Mouse (Mus musculus) midbrain, embryonic 12.5 days (tissue): ENCODE data around the gene Sec24d. TPM values are rescaled to one million over a fixed set of nuclear protein-coding genes. Genes with fewer than 3 reads are reported as not detected.
"Not testable (repeated sequence)": the region's sequence is repeated elsewhere in the genome, so short reads cannot be mapped to it uniquely, and the experiment has no call there.

Experiments used
- ATAC-seq: fragments of 200-750 bp; cut with Nextera tagmentation; 2 replicates; pipeline ENCODE4 v1.8.0; 2017; ENCODE audit warnings: low read depth, moderate TSS enrichment, moderate library complexity; ENCODE audit not compliant: low FRiP score
- H3K27ac ChIP-seq: fragments of 300-500 bp; sonication (generic); replicated peaks from 2 replicates; pipeline ENCODE4 v1.5.1; 2016; ENCODE audit warnings: mild to moderate bottlenecking
- H3K27me3 ChIP-seq: fragments of 300-500 bp; sonication (generic); 2 replicates; pipeline ENCODE4 v1.6.1; 2016; ENCODE audit warnings: mild to moderate bottlenecking
- H3K36me3 ChIP-seq: fragments of 300-500 bp; sonication (generic); 2 replicates; pipeline ENCODE4 v1.6.1; 2016
- H3K4me1 ChIP-seq: fragments of 300-500 bp; sonication (generic); 2 replicates; pipeline ENCODE4 v1.6.1; 2016
- H3K4me2 ChIP-seq: fragments of 300-500 bp; sonication (generic); replicated peaks from 2 replicates; pipeline ENCODE4 v1.6.1; 2016; ENCODE audit warnings: mild to moderate bottlenecking, moderate library complexity
- H3K4me3 ChIP-seq: fragments of 300-500 bp; sonication (generic); 2 replicates; pipeline ENCODE4 v1.5.1; 2016; ENCODE audit warnings: mild to moderate bottlenecking
- H3K9ac ChIP-seq: fragments of 300-500 bp; sonication (generic); replicated peaks from 2 replicates; pipeline ENCODE4 v1.6.1; 2016; ENCODE audit warnings: mild to moderate bottlenecking, moderate library complexity
- H3K9me3 ChIP-seq: fragments of 300-500 bp; sonication (generic); 2 replicates; pipeline ENCODE4 v1.6.1; 2016; ENCODE audit warnings: mild to moderate bottlenecking
- WGBS: fragments of 180-500 bp; shearing (Covaris S2); methylation state at CpG from one replicate; pipeline ENCODE4 v1.1.7; 2016; 5-methylcytosine and 5-hydroxymethylcytosine counted together
- polyA plus RNA-seq: library from polyadenylated mRNA; unstranded; fragments of >200 nt; fragmentation: Nextera tagmentation; extraction: Ambion mirVana; gene quantifications from 2 replicates; pipeline ENCODE4 v1.2.1, GENCODE M21; 2016

Gene Sec24d
- polyA plus RNA-seq, 1 experiment from 2014 or later, result 23.4 TPM

DNA sequence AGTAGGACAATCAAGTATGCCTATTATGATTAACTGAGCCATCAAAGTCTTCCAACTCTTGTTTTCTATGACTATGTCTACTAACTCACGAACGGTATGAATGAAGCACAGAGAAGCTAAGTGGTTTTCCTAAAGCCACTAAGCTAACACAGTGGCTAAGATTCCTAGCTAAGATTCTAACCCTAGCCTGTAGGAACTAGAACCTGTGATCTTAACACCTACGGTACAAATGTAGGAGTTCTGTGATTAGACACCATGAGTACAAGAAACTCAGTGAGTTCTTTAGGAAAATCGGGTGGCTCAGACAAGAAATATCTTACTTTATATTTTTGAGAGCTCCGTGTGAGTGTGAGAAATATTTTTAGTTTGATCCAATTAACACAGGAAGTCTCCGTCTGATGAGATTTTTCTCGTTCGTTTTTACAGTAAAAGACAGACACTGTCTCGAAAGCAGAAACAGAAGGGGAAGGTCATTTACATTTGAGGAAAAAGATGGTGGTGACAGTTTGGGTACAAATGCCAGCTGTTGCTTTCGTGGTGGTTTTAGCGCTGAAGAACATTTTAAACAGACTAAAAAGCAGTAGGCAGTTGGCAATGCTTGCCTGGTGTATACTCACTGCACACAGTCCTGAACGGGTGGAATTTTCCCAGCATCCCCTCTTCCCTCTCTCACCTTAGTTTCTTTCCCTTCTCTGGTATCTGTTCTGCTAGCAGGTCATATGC, 81.0 kb downstream of the Sec24d start:
- Histone ChIP-seq H3K4me3 (no peak overlapping the region), H3K36me3 (no peaks in the 10 kb centered on the region), H3K4me1 (no peaks in the 10 kb centered on the region), H3K4me2 (no peak overlapping the region), H3K27me3 (0 out of 2 replicates have a peak, but pooled peaks cover 3% of the 10 kb centered on the region), H3K9me3 (no peaks in the 10 kb centered on the region), H3K27ac (no peak overlapping the region), H3K9ac (no peak overlapping the region)
- no peak for ATAC-seq
- WGBS, result 93% methylated on average over 12 of the region's 12 CpGs

DNA sequence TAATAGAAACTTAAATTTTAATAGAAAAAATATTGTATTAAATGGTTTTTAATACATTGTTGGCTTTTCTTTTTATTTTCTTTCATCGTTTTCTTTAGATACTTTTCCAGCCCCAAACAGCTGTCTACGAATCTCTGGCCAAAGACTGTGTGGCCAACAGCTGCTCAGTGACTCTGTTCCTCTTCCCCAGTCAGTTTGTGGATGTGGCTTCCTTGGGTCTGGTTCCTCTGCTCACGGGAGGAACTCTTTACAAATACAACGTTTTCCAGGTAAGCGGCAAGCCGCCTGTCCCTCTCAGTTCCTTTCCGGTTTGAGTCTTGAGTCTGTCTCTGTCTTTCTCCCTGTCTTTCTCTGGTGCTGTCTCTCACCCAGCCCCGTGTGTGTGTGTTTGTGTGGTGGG, 83.3 kb downstream of the Sec24d start:
- Histone ChIP-seq H3K9ac (no peak overlapping the region), H3K4me3 (no peak overlapping the region), H3K27me3 (0 out of 2 replicates have a peak, but pooled peaks cover 3% of the 10 kb centered on the region), H3K27ac (no peak overlapping the region), H3K36me3 (no peaks in the 10 kb centered on the region), H3K9me3 (no peaks in the 10 kb centered on the region), H3K4me2 (no peak overlapping the region), H3K4me1 (no peaks in the 10 kb centered on the region)
- WGBS, result 86% methylated on average over 8 of the region's 8 CpGs
- ATAC-seq, result no peak

DNA sequence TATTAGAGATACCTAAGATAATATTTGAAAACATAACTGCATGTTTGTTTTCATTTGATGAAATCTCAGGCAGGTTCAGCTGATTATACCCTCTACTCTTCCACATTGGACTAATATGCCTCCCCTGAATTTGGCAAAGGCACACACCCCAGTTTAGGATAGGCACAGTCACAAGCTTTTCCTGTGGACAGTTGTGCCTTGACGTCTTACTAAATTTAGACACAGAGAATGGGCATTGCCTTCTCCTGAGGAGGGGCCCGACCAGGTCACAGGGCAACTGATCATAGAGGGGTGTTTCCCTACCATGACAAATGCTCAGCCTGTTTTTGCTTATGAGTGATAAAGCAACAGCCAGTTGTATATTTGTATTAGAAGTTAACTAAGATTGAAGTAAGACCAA, 84.3 kb downstream of the Sec24d start:
- H3K27me3 ChIP-seq, result 0 out of 2 replicates have a peak, but pooled peaks cover 3% of the 10 kb centered on the region
- H3K27ac ChIP-seq, result no peak overlapping the region
- H3K9me3 ChIP-seq, result no peaks in the 10 kb centered on the region
- ATAC-seq, result no peak
- WGBS, result 76% methylated on average over 2 of the region's 2 CpGs
- H3K4me2 ChIP-seq, result no peak overlapping the region
- no peak overlapping the region for H3K4me3 ChIP-seq
- H3K9ac ChIP-seq, result no peak overlapping the region
- H3K4me1 ChIP-seq, result no peaks in the 10 kb centered on the region
- H3K36me3 ChIP-seq, result no peaks in the 10 kb centered on the region

DNA sequence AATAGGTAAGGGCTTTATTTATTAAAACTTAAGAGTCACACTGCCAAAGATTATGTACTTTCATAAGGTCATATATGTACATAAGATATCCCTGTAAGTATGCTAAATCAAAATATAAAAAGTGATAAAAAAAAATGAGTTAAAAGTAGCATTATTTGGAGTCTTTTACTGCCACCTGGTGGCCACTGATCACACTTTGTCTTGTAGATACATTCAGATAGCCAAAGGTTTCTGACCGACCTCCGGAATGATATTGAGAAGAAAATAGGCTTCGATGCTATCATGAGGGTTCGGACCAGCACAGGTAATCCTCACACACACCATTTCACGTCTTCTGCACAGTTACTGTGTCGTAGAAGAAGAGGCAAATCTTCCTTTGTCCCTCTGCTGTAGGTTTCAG, 85.9 kb downstream of the Sec24d start:
- no peaks in the 10 kb centered on the region for H3K4me1 ChIP-seq
- no peak overlapping the region for H3K4me2 ChIP-seq
- no peak overlapping the region for H3K4me3 ChIP-seq
- H3K27ac ChIP-seq, result no peak overlapping the region
- no peaks in the 10 kb centered on the region for H3K9me3 ChIP-seq
- 0 out of 2 replicates have a peak, but pooled peaks cover 3% of the 10 kb centered on the region for H3K27me3 ChIP-seq
- 69% methylated on average over 6 of the region's 6 CpGs for WGBS
- H3K9ac ChIP-seq, result no peak overlapping the region
- no peaks in the 10 kb centered on the region for H3K36me3 ChIP-seq
- no peak for ATAC-seq

DNA sequence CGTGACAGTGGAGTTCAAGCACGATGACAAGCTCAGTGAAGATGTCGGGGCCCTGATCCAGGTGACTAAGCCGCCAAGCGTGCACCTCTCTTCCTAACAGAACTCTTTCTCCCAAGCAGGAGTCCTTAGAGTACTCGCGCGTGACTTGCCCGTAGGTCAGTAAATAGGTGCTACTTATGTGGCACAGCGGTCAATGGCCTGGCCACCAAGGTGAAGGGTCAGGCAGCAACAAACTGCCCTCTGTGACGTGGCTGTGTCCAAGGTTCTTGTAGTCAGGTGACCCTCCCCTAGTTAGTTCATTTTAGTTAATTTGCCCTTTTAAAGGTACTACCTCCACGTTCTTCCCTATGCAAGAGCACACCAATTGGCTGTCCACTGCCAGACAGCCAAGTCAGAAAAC, 86.4 kb downstream of the Sec24d start:
- Histone ChIP-seq H3K36me3 (no peaks in the 10 kb centered on the region), H3K4me1 (no peaks in the 10 kb centered on the region), H3K4me2 (no peak overlapping the region), H3K27me3 (0 out of 2 replicates have a peak, but pooled peaks cover 3% of the 10 kb centered on the region), H3K9ac (no peak overlapping the region), H3K27ac (no peak overlapping the region), H3K4me3 (no peak overlapping the region), H3K9me3 (no peaks in the 10 kb centered on the region)
- peak; percentile 47; the same call in 1 of the 2 replicates for ATAC-seq
- WGBS, result 90% methylated on average over 12 of the region's 12 CpGs

DNA sequence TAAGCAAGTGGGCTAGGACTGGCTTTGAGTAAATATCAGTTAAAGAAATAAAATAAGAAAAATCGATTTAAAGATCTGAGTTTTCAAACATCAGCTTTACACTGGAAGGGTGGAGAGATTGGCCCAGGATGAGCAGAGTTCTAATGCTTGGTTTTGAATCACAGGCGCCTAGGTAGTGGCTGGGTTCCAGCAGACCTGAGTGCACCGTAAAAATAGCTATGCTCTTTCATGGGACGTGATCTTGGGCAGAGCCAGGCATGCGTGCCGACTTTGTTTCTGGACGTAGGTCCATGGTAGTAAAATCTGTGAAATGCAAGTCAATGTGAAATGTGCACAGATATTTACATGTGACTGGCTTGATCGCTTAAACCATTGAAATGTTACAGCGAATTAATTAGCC, 87.1 kb downstream of the Sec24d start:
- no peaks in the 10 kb centered on the region for H3K9me3 ChIP-seq
- no peaks in the 10 kb centered on the region for H3K4me1 ChIP-seq
- no peak overlapping the region for H3K27ac ChIP-seq
- no peak overlapping the region for H3K4me3 ChIP-seq
- H3K4me2 ChIP-seq, result no peak overlapping the region
- H3K9ac ChIP-seq, result no peak overlapping the region
- 94% methylated on average over 9 of the region's 9 CpGs for WGBS
- no peaks in the 10 kb centered on the region for H3K36me3 ChIP-seq
- ATAC-seq, result no peak
- H3K27me3 ChIP-seq, result 0 out of 2 replicates have a peak, but pooled peaks cover 3% of the 10 kb centered on the region

DNA sequence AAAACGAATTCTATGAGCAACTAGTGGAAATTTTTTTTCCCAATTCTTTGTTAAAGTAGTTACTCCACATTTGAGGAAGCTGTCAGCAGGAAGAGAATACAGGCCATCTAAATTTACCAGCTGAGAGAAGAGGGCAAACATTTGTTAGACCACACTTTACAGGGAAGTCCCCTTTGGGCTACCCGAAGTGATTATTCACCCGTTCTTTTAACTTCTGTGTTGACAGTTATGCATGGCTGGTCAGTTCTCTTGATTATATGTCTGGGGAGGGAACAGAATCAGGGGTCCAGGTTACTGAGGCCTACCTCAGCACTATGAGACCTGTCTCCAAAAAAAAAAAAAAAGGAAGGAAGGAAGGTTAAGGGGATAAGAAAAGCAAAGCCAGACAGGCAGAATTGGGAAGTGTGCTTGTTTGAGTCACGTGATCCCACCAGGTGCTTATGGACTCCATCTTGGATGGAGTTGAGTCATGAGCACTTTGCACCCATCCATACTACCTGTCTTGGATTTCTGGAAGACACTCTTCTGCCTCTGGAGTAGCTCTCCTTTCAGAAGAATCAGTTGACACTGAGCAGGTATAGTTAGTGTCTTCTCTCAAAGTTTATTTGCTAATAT, 89.2 kb downstream of the Sec24d start:
- no peaks in the 10 kb centered on the region for H3K36me3 ChIP-seq
- 78% methylated on average over 4 of the region's 4 CpGs for WGBS
- no peaks in the 10 kb centered on the region for H3K9me3 ChIP-seq
- H3K27me3 ChIP-seq, result no peaks in the 10 kb centered on the region
- no peak overlapping the region for H3K4me3 ChIP-seq
- no peak overlapping the region for H3K4me2 ChIP-seq
- ATAC-seq, result no peak
- H3K9ac ChIP-seq, result no peak overlapping the region
- H3K4me1 ChIP-seq, result no peaks in the 10 kb centered on the region
- no peak overlapping the region for H3K27ac ChIP-seq

DNA sequence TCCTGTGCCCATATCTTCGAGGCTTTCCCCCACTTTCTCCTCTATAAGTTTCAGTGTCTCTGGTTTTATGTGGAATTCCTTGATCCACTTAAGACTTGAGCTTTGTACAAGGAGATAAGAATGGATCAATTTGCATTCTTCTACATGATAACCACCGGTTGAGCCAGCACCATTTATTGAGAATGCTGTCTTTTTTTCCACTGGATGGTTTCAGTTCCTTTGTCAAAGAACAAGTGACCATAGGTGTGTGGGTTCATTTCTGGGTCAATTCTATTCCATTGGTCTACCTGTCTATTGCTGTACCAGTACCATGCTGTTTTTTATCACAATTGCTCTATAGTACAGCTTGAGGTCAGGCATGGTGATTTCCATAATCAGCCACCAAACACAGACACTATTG, 99.6 kb downstream of the Sec24d start:
- not testable (repeated sequence) for H3K4me2 ChIP-seq, H3K4me3 ChIP-seq, H3K9me3 ChIP-seq, H3K27ac ChIP-seq, H3K4me1 ChIP-seq, ATAC-seq, H3K9ac ChIP-seq, H3K27me3 ChIP-seq
- peaks cover 37% of the 10 kb centered on the region for H3K36me3 ChIP-seq
- 93% methylated on average over 2 of the region's 2 CpGs for WGBS

DNA sequence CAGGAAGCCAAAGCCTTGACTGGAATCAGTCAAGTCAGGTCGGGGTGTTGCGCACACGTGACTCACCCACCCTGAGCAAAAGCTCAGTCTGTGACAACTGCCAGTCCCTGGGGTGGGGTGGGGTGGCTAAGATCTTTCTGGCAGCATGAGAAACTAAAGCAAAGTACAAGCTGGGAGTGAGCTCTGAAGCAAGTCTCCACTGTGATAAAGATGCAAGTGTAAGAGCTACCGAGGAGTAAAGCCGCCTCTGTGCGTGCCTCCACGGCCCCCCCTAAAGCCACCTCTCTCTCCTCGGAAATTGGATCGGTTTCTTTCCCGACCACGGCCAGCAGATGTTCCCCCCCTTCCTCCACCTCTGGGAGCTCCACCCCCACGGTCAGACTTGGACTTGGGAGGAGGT, 101.9 kb downstream of the Sec24d start:
- no peak overlapping the region for H3K9ac ChIP-seq
- H3K27ac ChIP-seq, result no peak overlapping the region
- H3K4me2 ChIP-seq, result no peak overlapping the region
- WGBS, result 94% methylated on average over 12 of the region's 12 CpGs
- H3K27me3 ChIP-seq, result no peaks in the 10 kb centered on the region
- no peaks in the 10 kb centered on the region for H3K4me1 ChIP-seq
- H3K36me3 ChIP-seq, result peaks cover 37% of the 10 kb centered on the region
- H3K4me3 ChIP-seq, result no peak overlapping the region
- ATAC-seq, result no peak
- H3K9me3 ChIP-seq, result no peaks in the 10 kb centered on the region

DNA sequence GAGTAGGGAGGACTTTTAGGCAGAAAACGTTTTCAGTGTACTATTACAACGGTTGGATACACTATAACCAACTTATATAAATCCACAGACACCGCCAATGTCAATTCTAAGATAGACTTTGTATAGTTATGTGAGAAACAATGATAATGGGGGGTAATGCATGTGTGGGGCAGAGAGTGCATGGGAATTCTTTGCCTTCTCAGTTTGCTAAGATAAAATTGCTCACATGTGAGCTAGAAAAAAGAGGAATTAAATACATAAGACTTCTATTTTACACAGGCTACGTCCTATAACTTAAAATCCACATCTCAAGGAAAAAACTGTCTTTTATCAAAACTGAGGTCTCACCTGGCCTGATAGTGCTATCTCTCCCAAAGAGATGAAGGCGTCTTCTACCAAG, 103.7 kb downstream of the Sec24d start:
- ATAC-seq, result no peak
- Histone ChIP-seq H3K27me3 (no peaks in the 10 kb centered on the region), H3K4me1 (no peaks in the 10 kb centered on the region), H3K36me3 (peaks cover 45% of the 10 kb centered on the region), H3K9ac (no peak overlapping the region), H3K27ac (no peak overlapping the region), H3K9me3 (no peaks in the 10 kb centered on the region), H3K4me3 (no peak overlapping the region), H3K4me2 (no peak overlapping the region)
- 96% methylated on average over 5 of the region's 5 CpGs for WGBS

DNA sequence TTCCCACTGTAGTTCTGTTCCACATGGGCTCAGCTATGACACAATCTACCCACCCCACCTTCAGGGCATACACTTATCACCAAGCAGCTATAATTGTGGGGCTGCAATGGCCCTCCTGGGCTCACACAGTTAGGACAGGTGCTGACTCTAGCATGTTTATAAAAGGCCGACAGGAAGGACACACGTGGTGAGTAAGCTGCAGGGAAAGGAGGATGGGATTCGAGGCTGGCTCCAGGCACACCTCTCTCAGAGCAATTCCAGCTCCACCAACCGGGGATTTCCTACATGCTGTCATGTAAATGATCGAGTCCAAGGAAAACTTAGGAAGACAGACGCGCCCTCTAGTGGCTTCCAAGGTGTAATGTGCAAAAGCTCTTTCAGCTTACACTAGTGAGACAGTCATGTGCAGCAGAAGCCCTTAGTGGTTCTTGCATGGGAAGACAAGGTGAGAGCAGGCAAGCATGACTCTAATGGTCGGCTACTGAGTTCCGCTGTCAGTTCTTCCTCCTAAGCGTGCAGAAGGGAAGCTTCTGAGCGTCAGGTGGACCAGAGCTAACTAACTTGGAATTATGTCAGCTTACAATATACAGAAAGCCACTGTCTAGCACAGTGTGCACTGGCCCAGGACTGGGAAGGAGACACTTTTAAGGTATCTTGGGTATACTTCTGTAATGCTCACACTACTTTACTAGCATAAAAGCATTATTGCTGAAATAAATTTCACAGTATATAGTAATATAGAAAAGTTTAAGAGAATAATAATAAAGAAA, 104.7 kb downstream of the Sec24d start:
- H3K36me3 ChIP-seq, result peaks cover 47% of the 10 kb centered on the region

DNA sequence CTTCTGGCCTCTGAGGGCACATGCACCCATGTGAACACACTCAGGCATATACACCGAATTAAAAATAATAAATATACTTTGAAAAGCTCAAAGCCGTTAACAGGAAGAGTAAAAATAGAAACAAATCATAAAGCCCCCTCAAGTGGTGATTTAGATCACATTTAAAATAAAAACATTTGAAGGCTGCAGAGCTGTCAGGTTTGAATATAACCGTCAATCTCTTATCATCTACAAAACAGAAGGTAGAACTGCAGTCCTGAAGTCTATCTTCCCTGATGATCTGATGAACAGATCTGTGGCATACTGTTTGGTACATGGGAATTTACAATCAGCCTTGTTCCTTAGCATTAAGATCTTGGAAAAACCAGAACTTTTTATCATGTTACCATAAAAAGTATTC, 109.3 kb downstream of the Sec24d start:
- Histone ChIP-seq H3K36me3 (peaks cover 45% of the 10 kb centered on the region), H3K4me3 (no peak overlapping the region), H3K4me2 (no peak overlapping the region), H3K9ac (no peak overlapping the region), H3K27me3 (no peaks in the 10 kb centered on the region), H3K9me3 (no peaks in the 10 kb centered on the region), H3K27ac (no peak overlapping the region), H3K4me1 (no peaks in the 10 kb centered on the region)
- ATAC-seq, result no peak
- WGBS, result 91% methylated on average over 3 of the region's 3 CpGs

More for the DNA sequence above, 104.7 kb downstream of the Sec24d start:
- no peaks in the 10 kb centered on the region for H3K27me3 ChIP-seq
- no peaks in the 10 kb centered on the region for H3K9me3 ChIP-seq
- H3K9ac ChIP-seq, result no peak overlapping the region
- no peak overlapping the region for H3K4me2 ChIP-seq
- H3K4me1 ChIP-seq, result no peaks in the 10 kb centered on the region
- H3K27ac ChIP-seq, result no peak overlapping the region
- H3K4me3 ChIP-seq, result no peak overlapping the region
- peak; percentile 74 for ATAC-seq
- WGBS, result 36% methylated on average over 11 of the region's 11 CpGs
